Mouse (Mus musculus): ENCODE measurements around the gene Tmem270. TPM values are rescaled to one million over a fixed set of nuclear protein-coding genes. Genes with fewer than 3 reads are reported as not detected.
A peak's percentile ranks its signal among the peaks of the same experiment; 100 is the strongest.

The Tmem270 gene
- polyA plus RNA-seq, 1 experiment from 2014 or later: not detected

- Histone ChIP-seq H3K9me3 (ENCODE audit: low read length) (no peaks in the 10 kb centered on the region), H3K9ac (replicated peaks) (no peak overlapping the region), H3K4me3 (ENCODE audit: low read depth, low read length) (no peak overlapping the region), H3K27ac (ENCODE audit: low read depth) (no peak overlapping the region), H3K4me1 (ENCODE audit: insufficient read depth) (0 out of 2 replicates have a peak, but pooled peaks cover under 1% of the 10 kb centered on the region), H3K27me3 (ENCODE audit: insufficient read depth, low read length) (no peaks in the 10 kb centered on the region), H3K4me2 (ENCODE audit: low read depth, low read length) (no peak overlapping the region), H3K36me3 (replicated peaks; ENCODE audit: insufficient read depth, low read length) (no peaks in the 10 kb centered on the region)
- WGBS (ENCODE audit: insufficient replicate concordance): 74% methylated on average over 10 of the region's 10 CpGs
- TF ChIP-seq CTCF (IDR thresholded peaks at IDR 0.05; ENCODE audit: low read depth) (no peak), EP300 (IDR thresholded peaks at IDR 0.05; ENCODE audit: low read depth) (no peak)
- DNase-seq: no peak
- no peak for ATAC-seq
Observed at GRCm38 (mm10) chr5:134858378-134858777, 48.2 kb downstream of the Tmem270 start.

- TF ChIP-seq EP300 (IDR thresholded peaks at IDR 0.05; ENCODE audit: low read depth) (no peak), CTCF (IDR thresholded peaks at IDR 0.05; ENCODE audit: low read depth) (no peak)
- H3K27ac ChIP-seq (ENCODE audit: low read depth): no peak overlapping the region
- H3K4me1 ChIP-seq (ENCODE audit: insufficient read depth): 0 out of 2 replicates have a peak, but pooled peaks cover 4% of the 10 kb centered on the region
- H3K9ac ChIP-seq (replicated peaks): no peak overlapping the region
- ATAC-seq: peak; percentile 53
- no peak overlapping the region for H3K4me3 ChIP-seq (ENCODE audit: low read depth, low read length)
- H3K4me2 ChIP-seq (ENCODE audit: low read depth, low read length): no peak overlapping the region
- H3K36me3 ChIP-seq (replicated peaks; ENCODE audit: insufficient read depth, low read length): no peaks in the 10 kb centered on the region
- 51% methylated on average over 5 of the region's 5 CpGs for WGBS (ENCODE audit: insufficient replicate concordance)
- no peak for DNase-seq
- no peaks in the 10 kb centered on the region for H3K9me3 ChIP-seq (ENCODE audit: low read length)
- H3K27me3 ChIP-seq (ENCODE audit: insufficient read depth, low read length): no peaks in the 10 kb centered on the region
Observed at GRCm38 (mm10) chr5:134852873-134853272, 53.7 kb downstream of the Tmem270 start.

Other genes starting within 250 kb of the Tmem270 start
- gene Limk1, start 218.1 kb downstream of the Tmem270 start, polyA plus RNA-seq (2015; fragmentation: Nextera tagmentation; extraction: Ambion mirVana): 0.59 and 0.73 TPM in 2 replicates
- 14.8 TPM in 2 replicates for gene Eln, start 159.4 kb downstream of the Tmem270 start, polyA plus RNA-seq (2015; fragmentation: Nextera tagmentation; extraction: Ambion mirVana)
- 138 and 152 TPM in 2 replicates for gene Cldn13, start 8.8 kb upstream of the Tmem270 start, polyA plus RNA-seq (2015; fragmentation: Nextera tagmentation; extraction: Ambion mirVana)
- gene Mettl27, start 25.6 kb upstream of the Tmem270 start, polyA plus RNA-seq (2015; fragmentation: Nextera tagmentation; extraction: Ambion mirVana): 17.3 and 21.7 TPM in 2 replicates
- gene Cldn4, start 40.2 kb upstream of the Tmem270 start, polyA plus RNA-seq (2015; fragmentation: Nextera tagmentation; extraction: Ambion mirVana): 0.13 and 0.32 TPM in 2 replicates
- 65.0 and 73.7 TPM in 2 replicates for gene Cldn3, start 79.5 kb upstream of the Tmem270 start, polyA plus RNA-seq (2015; fragmentation: Nextera tagmentation; extraction: Ambion mirVana)
- 47.9 and 49.2 TPM in 2 replicates for gene Abhd11, start 102.4 kb upstream of the Tmem270 start, polyA plus RNA-seq (2015; fragmentation: Nextera tagmentation; extraction: Ambion mirVana)
- gene Stx1a, start 116.7 kb upstream of the Tmem270 start, polyA plus RNA-seq (2015; fragmentation: Nextera tagmentation; extraction: Ambion mirVana): 2.3 and 2.5 TPM in 2 replicates
- gene Dnajc30, start 157.5 kb upstream of the Tmem270 start, polyA plus RNA-seq (2015; fragmentation: Nextera tagmentation; extraction: Ambion mirVana): 28.7 and 33.3 TPM in 2 replicates
- 38.3 TPM in 2 replicates for gene Bud23, start 158.2 kb upstream of the Tmem270 start, polyA plus RNA-seq (2015; fragmentation: Nextera tagmentation; extraction: Ambion mirVana)
- gene Vps37d, start 171.5 kb upstream of the Tmem270 start, polyA plus RNA-seq (2015; fragmentation: Nextera tagmentation; extraction: Ambion mirVana): 0.53 and 0.80 TPM in 2 replicates
- gene Mlxipl, start 183.2 kb upstream of the Tmem270 start, polyA plus RNA-seq (2015; fragmentation: Nextera tagmentation; extraction: Ambion mirVana): 18.2 and 19.5 TPM in 2 replicates
- gene Tbl2, start 242.9 kb upstream of the Tmem270 start, polyA plus RNA-seq (2015; fragmentation: Nextera tagmentation; extraction: Ambion mirVana): 10.4 and 12.3 TPM in 2 replicates

Data from liver, postnatal 0 days (tissue).